Comparison of ENCODE assay signal across 8 mouse cellular contexts in genomic region chr7:35118841-35119413, GRCm38 (mm10). TPM values are rescaled to one million over a fixed set of nuclear protein-coding genes. Genes with fewer than 3 reads are reported as not detected.
DNase-seq lines count a peak whose midpoint lies in the region; ATAC-seq lines count a peak whose summit lies in the region.

Gene Cebpa (plus strand): TSS chr7:35119293.

- ATAC-seq in intestine, embryonic 15.5 days, result peak; percentile 85
- peak; percentile 81 for ATAC-seq in megakaryocyte-erythroid progenitor cell, adult 5-6 weeks (replicated peaks; ENCODE audit: low FRiP score, low TSS enrichment, poor library complexity, severe bottlenecking)

- under 1% methylated on average over 50 of the region's 50 CpGs for WGBS in intestine, embryonic 15.5 days

- peaks cover 28% of the 10 kb centered on the region for H3K27me3 ChIP-seq in intestine, embryonic 15.5 days (replicated peaks)

- peak; percentile 62 for DNase-seq in adipocyte (ENCODE audit: low spot score)
- peak; percentile 95 for DNase-seq in embryo, embryonic 10 days (ENCODE audit: low spot score)
- DNase-seq in gastrocnemius, postnatal 36 days, result peak; percentile 95 to 96
- peak; percentile 92 to 95 for DNase-seq in left cerebral cortex, postnatal 14 days (ENCODE audit: low spot score in 2 of 2)
- DNase-seq in right cerebral cortex, postnatal 14 days, result peak; percentile 92
- peak; percentile 99 for DNase-seq in urinary bladder, postnatal 25 days (ENCODE audit: low spot score)

- peak within 1 kb of the TSS; percentile 95 for H3K4me2 ChIP-seq in intestine, embryonic 15.5 days (replicated peaks)

- peak within 1 kb of the TSS; percentile 66 for H3K4me3 ChIP-seq in intestine, embryonic 15.5 days (replicated peaks)

- H3K27ac ChIP-seq in intestine, embryonic 15.5 days, result peak within 1 kb of the TSS; percentile 94

- H3K4me1 ChIP-seq in intestine, embryonic 15.5 days (replicated peaks), result peaks cover 24% of the 10 kb centered on the region

- H3K9me3 ChIP-seq in intestine, embryonic 15.5 days, result no peaks in the 10 kb centered on the region

- intact Hi-C loops in gastrocnemius, postnatal 36 days (cut with DNase I), result loop anchor here (1.0 to 10.0 kb wide), 4 partner anchors 50 to 143 kb away; no protein-coding TSS in a partner anchor
- intact Hi-C loops in left cerebral cortex, postnatal 14 days (cut with DNase I), result loop anchor here (2.0 to 5.0 kb wide), 3 partner anchors 50 to 87 kb away; partner anchors contain the start of gene Cebpg

- H3K36me3 ChIP-seq in intestine, embryonic 15.5 days, result no peaks in the 10 kb centered on the region

- H3K9ac ChIP-seq in intestine, embryonic 15.5 days, result peak within 1 kb of the TSS; percentile 69

RNA-seq across cellular contexts. Expression of gene Cebpa, which starts in this region (rescaled TPM):
- 1 to 10 TPM; 4.0 to 5.8 TPM for total RNA-seq in gastrocnemius, postnatal 36 days (2021)
- polyA plus RNA-seq in intestine, embryonic 15.5 days (2015; fragmentation: Nextera tagmentation; extraction: Ambion mirVana), result 13.9 and 14.1 TPM in 2 replicates
- 1 to 10 TPM; 6.2 to 7.3 TPM for total RNA-seq in left cerebral cortex, postnatal 14 days (2021)
- 0.37 and 1.6 TPM in 2 replicates for total RNA-seq in megakaryocyte-erythroid progenitor cell, adult 5-6 weeks (2014; fragmentation: Nextera tagmentation)
- total RNA-seq in megakaryocyte-erythroid progenitor cell, adult 5-6 weeks (2017), result 1.9 TPM in 1 of 2 replicates, not detected in the other

Comparison
In these comparisons a context has a peak if more than half of its experiments do, and no peak if none do; other contexts are left out.
1. Peak in every context shown above with its lines: DNase-seq, ATAC-seq, H3K4me3 ChIP-seq and H3K27ac ChIP-seq.